Mouse (Mus musculus): ENCODE results near the gene Papss2.

DNA sequence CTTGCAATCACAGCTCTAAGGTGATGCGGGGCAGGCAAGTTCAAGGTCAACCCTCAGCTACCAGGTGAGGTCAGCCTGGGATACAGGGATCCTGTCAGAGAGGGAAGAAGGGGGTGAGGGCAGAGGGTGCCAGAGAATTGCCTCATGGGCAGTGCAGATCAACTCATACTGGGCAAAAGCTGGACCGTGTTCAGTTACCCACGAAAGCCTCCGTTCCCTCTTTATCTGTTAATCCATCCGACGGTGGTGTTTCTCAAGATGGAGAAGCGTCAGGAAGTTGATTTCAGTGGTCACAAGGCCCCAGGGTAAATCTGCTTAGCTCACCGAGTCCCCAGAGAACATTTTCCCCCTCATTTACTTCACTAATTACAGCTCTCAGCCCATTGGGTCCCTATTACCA is 8.5 kb downstream of the Papss2 start:
- TF ChIP-seq POLR2A (IDR thresholded peaks at IDR 0.05; ENCODE audit: borderline replicate concordance, insufficient read depth, low read length) (no peak), CTCF (IDR thresholded peaks at IDR 0.05; ENCODE audit: borderline replicate concordance, insufficient read depth, low read depth, low read length) (no peak)

Data from cerebellum, adult 2 months (tissue).